Mouse (Mus musculus): ENCODE data around the gene Tmem59l.

The Tmem59l gene

DNA sequence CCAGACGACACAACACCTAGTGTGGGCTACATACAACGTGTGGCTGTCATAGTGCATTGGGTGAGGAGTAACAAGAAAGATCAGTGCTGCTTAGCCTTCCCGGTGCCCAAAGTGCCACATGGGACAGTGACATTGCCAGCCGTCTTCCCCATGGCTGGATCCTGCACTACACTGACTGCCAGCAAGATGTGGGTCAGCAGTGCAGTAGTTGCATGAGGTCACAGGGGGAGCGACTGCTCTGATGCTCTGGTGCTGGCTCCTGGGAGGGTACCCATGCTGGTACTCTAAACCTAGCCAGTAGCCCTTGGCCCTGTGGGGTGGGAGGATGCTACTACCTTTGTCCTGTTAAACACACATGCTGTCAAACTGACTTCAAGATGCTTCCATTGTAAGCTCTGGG is 27.0 kb downstream of the Tmem59l start:
- DNase-seq (ENCODE audit: low spot score in 2 of 2): no peak

DNA sequence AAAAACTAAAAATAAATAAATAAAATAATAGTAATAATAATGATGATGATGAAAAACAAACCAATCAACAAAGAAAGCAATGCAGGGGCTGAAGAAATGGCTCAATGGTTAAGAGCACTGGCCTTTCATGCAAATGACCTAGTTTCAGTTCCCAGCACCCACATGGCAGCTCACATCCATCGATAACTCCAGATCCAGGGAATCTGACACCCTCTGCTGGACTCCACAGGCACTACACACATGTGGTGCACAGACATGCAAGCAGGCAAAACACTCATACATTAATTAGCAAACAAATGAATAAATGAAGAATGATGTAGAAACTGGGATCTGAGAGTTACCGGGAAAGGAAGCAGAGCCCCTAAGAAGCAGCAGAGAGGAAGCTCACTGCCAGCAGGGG is 27.5 kb downstream of the Tmem59l start:
- no peak for DNase-seq (ENCODE audit: low spot score in 2 of 2)

DNA sequence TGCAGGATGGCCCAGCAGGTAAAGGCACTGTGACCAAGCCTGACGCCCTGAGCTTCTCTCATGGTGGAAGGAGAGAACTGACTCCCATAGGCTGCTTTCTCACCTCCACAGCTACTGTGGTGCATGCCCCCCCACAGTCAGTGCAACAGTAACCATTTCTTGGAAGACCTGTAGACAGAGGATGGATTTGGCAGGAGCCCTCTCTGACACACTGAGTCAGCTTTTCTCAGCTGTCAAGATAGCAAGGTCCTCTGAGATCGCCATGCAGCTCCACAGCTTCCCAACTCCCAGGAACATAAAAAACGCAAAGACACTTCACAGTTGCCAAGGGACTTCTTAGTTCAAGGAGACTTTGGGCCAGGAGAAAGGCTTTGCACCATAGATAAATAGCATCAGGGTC is 28.7 kb downstream of the Tmem59l start:
- no peak for DNase-seq (ENCODE audit: low spot score in 2 of 2)

DNA sequence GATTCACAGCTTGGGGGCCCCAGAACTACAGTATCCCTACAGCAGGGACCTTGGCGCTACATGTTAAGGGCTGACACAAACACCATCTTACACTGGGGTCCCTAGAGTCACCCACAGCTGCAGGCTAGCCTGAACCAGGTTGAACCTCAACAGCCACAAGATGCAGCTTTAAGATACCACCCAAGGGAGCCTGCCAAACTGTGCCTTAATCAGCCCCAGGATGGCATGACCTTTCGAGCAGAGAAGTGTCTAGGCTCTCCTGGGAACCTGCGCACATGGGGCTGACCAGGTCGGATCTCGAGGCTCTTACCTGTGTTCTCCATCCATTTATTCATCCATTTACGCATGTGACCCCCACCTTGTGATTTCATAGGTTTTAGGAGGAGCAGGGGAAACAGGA is 29.3 kb downstream of the Tmem59l start:
- DNase-seq (ENCODE audit: low spot score in 2 of 2): no peak

DNA sequence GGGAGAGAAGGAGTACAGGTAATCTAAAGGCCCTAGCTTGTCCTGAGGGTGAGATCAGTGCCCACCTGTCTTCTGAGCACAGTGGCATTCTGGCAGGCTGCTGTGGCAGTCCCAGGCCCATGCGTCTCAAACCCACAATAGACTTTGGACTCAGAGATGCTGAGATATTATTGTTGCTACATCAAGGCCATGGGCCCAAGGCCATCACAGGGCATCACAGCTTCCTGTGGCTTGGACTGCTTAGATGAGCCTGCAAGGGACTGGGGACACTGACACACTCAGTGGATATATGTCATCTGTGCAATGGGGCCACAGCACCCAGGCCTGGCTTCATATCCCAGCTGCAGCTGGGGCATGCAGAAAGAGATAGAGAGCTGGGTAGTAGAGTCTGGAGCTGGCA is 30.2 kb downstream of the Tmem59l start:
- DNase-seq (ENCODE audit: low spot score in 2 of 2): no peak

DNA sequence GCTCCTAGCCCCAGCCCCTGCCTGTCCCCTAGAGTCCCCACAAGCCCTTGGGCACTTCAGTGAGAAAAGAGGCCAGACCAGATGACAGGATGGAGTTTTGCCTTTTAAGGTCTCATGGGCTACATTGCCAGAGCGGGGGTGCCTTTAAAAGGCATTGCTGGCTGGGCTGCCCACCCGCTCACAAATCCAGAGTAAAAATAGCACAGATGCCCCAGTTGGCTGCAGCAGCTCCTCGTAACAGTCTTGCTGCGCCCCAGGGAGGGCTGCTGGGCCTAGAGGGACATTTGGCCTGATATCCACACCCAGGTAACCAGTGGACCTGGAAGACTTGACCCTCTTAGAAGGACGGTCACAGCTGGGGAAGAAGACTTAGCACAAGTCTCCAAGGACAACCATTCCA is 33.3 kb downstream of the Tmem59l start:
- DNase-seq (ENCODE audit: low spot score in 2 of 2): peak; percentile 51 to 66

DNA sequence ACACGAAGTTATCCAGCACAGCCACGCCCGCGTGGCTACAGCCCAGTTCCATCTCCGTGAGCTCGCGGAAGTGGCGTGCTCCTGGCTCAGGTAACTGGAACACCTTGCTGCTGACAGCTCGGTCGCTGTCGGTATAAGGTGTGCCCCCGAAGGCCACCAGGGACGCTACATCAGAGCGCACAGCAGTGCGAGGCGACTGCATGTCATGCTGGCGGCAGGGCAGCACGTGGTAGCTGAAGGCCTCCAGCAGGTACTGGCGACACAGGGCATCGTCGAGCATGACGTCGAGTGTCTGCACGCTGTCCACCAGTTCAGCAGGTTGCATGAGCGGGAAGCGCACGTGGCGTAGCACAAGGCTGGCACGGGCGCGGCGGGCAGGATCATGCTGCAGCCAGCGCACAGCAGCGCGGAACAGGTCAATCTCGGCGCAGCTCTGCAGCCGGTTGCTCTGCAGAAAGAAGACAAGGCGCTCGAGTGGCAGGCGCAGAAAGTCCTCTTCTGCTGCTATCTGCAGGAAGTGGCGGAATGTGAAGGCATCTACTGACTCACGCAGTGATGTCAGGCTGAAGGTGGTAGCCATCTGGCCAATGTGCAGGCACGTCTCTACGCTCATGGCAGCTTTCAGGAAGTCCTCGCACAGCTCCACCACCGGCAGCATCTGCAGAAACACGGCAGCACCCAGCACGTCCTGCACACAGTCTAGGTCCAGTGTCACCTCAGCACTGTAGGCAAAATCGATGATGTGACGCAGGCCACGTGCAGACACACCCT is 34.8 kb downstream of the Tmem59l start:
- peak; percentile 39 to 43 for DNase-seq (ENCODE audit: low spot score in 2 of 2)

DNA sequence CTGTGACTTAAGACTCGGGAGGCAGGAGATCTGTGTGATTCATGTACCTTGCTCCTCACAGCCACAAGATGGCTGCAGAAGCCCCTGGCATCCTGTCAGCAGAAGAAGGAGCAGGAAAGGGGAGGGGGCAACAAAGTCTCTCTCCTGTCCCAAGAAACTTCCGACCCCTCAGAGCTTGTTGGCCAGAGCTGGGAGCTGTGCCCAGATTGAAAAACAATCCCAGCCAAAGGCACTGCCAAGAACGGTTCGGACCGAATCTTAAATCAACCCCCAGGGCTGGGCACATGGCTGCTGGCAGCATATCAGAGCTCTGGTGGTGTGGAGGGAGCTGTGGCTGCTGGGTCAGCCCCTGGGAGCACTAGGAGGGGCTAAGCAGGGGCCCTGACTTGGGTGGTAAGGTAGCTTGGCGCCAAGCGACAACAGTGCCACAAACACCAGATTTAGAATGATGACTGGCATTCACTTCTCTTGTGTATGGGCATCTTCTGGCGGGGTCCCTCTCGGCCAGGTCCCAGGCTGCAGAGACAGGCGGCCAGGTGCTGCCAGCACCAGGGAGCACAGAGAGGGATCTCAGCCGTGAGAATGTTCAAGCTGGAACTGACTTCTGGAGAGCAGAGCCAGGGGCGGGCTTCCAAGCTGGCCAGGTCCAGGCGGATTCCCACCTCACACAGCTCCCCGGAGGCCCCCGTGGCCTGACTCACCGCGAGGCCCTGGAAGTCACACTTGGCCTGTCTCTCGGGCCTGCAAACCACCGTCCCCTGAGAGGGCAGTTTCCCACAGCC is 39.3 kb downstream of the Tmem59l start:
- DNase-seq (ENCODE audit: low spot score in 2 of 2): peak in 1 of 2 experiments; percentile 40

DNA sequence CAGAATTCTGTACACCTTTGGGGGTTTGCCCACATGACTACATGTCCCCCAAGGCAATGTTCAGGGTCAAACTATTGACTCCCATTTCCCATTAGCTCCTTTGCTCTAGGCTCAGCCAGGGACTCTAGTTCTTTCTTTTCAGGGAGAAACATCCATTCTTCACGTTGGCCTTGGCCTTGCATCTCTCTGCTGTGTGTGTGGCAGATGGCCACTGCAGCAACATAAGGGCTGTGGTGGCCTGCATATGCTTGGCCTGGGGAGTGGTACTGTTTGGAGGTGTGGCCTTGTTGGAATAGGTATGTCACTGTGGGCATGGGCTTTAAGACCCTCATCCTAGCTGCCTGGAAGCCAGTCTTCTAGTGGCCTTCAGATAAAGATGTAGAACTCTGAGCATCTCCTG is 41.2 kb downstream of the Tmem59l start:
- DNase-seq (ENCODE audit: low spot score in 2 of 2): no peak

DNA sequence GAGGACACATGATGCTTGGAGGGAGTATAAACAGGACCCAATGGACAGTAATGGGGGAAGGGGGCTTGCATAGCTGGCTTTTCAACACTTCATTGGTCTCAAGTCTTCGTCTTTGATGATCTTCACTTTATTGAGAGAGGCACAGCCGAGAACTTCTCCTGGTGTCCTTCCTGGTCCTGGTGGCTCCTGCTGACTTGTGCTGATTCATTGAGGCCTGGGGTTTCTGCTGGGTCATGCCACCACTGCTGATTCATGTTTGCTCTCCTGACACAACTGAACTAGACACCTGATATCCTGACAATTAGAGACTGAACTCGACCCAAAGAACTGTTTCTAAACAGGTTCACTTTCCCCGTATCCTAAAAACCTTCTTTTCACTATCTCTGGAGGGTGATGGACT is 43.8 kb downstream of the Tmem59l start:
- DNase-seq (ENCODE audit: low spot score in 2 of 2): no peak

DNA sequence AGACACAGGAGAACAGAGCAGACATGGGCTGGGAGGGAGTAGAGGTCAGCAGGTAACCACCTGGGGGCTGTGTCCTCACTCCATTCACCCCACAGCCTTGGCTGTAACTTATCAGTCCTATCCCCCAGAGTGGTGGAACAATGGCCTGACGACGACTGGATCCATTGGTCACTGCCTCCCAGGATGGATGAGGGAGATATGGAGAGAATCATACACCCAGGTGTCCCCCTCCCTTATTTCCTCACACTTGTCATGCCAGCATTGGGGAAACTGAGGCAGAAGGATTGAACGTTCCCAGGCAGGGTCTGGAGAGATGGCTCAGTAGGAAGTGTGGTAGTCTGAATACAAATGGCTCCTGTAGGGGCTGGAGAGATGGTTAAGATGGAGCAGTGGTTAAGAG is 45.6 kb downstream of the Tmem59l start:
- DNase-seq (ENCODE audit: low spot score in 2 of 2): no peak

DNA sequence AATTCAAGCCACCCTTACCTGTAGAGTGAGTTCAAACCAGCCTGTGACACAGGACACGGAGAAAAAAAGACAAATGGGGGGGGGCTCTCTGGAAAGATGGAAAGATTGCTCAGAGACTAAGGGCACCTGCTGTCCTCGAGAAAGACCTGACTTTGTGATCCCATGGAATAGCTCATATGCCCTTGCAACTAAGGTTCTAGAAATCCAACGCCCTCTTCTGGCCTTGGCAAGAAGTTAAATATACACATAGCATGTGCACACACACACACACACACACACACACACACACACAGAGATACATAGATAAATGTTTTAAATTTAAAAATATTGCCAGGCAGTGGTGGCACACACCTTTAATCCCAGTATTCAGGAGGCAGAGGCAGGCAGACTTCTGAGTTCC is 46.9 kb downstream of the Tmem59l start:
- no peak for DNase-seq (ENCODE audit: low spot score in 2 of 2)

DNA sequence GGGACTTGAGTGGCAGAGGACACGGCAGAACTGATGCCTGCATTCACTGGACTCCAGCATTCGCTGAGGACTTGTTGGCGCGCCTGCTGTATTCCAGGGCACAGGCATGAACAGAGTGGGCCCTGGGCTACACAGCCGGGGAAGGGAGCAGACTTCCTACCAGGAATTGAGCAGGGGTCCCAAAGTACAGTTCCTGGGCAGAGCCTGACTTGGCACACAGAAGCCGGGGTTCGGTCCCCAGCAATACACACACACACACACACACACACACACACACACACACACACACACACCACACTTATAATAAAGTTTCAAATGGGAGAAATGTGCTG is 47.3 kb downstream of the Tmem59l start:
- DNase-seq (ENCODE audit: low spot score in 2 of 2): no peak

DNA sequence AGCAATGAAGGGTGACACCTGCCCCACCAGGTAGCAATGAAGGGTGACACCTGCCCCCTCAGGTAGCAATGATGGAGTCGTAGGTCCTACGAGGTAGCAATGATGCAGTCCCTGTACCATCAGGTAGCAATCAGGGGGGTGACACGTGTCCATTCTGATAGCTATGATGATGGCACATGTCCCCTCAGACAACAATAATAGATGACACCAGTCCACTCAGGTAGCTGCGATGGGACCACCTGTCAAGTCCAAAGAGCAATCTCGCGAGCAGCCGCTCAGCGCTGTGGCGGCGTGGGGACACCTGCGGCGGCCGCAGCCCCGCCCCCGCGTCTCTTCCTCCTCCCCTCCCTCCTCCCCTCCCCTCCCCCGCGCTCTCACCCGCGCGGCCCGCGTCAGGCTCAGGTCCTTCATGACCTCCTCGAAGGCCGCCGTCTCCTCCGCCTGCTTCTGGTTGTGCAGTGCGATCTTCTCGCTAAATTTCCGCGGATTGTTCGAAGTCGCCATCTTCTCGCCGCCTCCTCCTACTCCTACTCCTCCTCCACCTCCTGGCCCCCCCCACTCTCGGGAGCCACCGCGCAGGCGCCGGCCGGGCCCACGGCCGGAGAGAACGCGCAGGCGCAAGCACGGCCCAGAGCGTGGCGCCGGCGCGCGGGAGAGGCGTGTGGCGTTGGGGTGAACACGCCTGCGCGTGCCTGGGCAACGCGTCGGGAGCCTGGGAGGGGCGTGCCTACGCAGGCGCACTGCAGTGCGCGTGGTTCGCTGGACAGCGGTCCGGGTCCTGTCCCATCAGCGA is 47.9 kb downstream of the Tmem59l start, which contains the start of gene Crtc1:
Gene Crtc1, minus strand, starts transcription at position 525 of the 793 bp plus-strand sequence.
- DNase-seq (ENCODE audit: low spot score in 2 of 2): peak; percentile 94 to 95

DNA sequence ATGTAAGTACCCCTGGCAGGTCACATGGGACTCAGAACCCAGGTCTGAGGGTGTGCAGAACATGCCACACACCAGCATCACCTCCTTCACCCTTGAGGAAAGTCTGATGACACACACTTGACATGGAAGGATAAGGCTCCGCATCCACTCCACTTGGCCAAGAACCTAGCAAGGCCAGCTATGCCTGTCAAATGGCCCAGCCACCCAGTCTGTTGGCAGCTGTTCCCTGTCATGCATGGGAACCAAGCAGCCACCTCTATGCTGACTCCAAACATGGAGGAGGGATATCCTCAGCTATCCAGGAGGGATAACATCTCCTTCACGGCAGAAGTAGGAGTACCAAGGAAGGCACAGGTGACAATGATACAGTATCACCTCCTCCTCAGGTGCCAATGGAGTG is 48.7 kb downstream of the Tmem59l start:
- DNase-seq (ENCODE audit: low spot score in 2 of 2): no peak

DNA sequence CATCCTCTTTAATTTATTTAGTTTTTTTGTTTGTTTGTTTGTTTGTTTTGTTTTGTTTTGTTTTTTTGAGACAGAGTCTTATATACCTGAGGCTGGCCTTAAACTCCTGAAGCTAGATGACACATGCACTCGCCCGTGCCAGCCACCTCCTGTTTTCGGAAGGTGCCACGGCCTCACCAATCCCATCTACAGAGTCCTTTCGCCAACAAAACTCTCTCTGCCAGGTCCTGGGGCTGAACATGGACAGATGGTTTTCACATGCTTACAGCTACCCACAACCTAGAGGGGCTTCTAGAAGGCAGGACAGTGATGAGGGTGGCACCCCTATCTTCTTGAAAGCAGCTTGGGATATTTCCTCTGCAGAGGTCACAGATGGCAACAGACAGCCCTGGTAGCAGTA is 52.0 kb downstream of the Tmem59l start:
- DNase-seq (ENCODE audit: low spot score in 2 of 2): no peak
